Mouse (Mus musculus) right cerebral cortex, postnatal 36 days (tissue): Measurements from ENCODE around the gene Tbc1d19.

Experiments
- DNase-seq, 2 experiments: peaks; one replicate each; pipeline ENCODE4 v3.0.0; 2022; ENCODE audit warnings: low spot score in 2 of 2, mixed read lengths in 1 of 2

Tbc1d19 gene

GRCm38 (mm10) chr5:53809115-53809991 is at the start of gene Tbc1d19:
TSS of gene Tbc1d19 (plus strand) at chr5:53809606.
- peak; percentile 73 to 77 for DNase-seq

GRCm38 (mm10) chr5:53759912-53760311 is 49.5 kb upstream of the Tbc1d19 start:
- DNase-seq = no peak

- DNase-seq = no peak
Measured at GRCm38 (mm10) chr5:53760914-53761313, 48.5 kb upstream of the Tbc1d19 start.

GRCm38 (mm10) chr5:53761346-53761745 is 48.1 kb upstream of the Tbc1d19 start:
- no peak for DNase-seq

GRCm38 (mm10) chr5:53784818-53785520 is 24.4 kb upstream of the Tbc1d19 start:
- DNase-seq = no peak

- no peak for DNase-seq
Measured at GRCm38 (mm10) chr5:53801379-53801778, 8.0 kb upstream of the Tbc1d19 start.

- no peak for DNase-seq
Measured at GRCm38 (mm10) chr5:53819711-53820110, 10.3 kb downstream of the Tbc1d19 start.

- DNase-seq = no peak
Measured at GRCm38 (mm10) chr5:53825886-53826285, 16.5 kb downstream of the Tbc1d19 start.

GRCm38 (mm10) chr5:53834489-53834888 is 25.1 kb downstream of the Tbc1d19 start:
- no peak for DNase-seq

GRCm38 (mm10) chr5:53841256-53841655 is 31.9 kb downstream of the Tbc1d19 start:
- DNase-seq = no peak

GRCm38 (mm10) chr5:53848294-53848942 is 39.0 kb downstream of the Tbc1d19 start:
- no peak for DNase-seq

GRCm38 (mm10) chr5:53852574-53852973 is 43.2 kb downstream of the Tbc1d19 start:
- DNase-seq = no peak

- DNase-seq = no peak
Measured at GRCm38 (mm10) chr5:53854561-53854960, 45.2 kb downstream of the Tbc1d19 start.

GRCm38 (mm10) chr5:53856011-53856410 is 46.6 kb downstream of the Tbc1d19 start:
- no peak for DNase-seq

- DNase-seq = no peak
Measured at GRCm38 (mm10) chr5:53865146-53865545, 55.7 kb downstream of the Tbc1d19 start.

- no peak for DNase-seq
Measured at GRCm38 (mm10) chr5:53865991-53866390, 56.6 kb downstream of the Tbc1d19 start.

GRCm38 (mm10) chr5:53871665-53872312 is 62.4 kb downstream of the Tbc1d19 start:
- peak in 1 of 2 experiments; percentile 35 for DNase-seq

GRCm38 (mm10) chr5:53874966-53875365 is 65.6 kb downstream of the Tbc1d19 start:
- DNase-seq = no peak

GRCm38 (mm10) chr5:53880724-53881123 is 71.3 kb downstream of the Tbc1d19 start:
- no peak for DNase-seq

- no peak for DNase-seq
Measured at GRCm38 (mm10) chr5:53881381-53881990, 72.1 kb downstream of the Tbc1d19 start.

GRCm38 (mm10) chr5:53901406-53901805 is 92.0 kb downstream of the Tbc1d19 start:
- DNase-seq = no peak
